Mouse (Mus musculus): ENCODE measurements around the gene Porcn. TPM values are rescaled to one million over a fixed set of nuclear protein-coding genes. Genes with fewer than 3 reads are reported as not detected.

Gene Porcn
- polyA plus RNA-seq (2012; fragmentation: generic; extraction: Trizol) = 7.6 TPM
- long read RNA-seq, experiment 1, transcript Porcn-203 (13 exons, 1,839 nt) = major isoform, 8 of 13 reads
- long read RNA-seq, experiment 1, partial matches to known transcripts = 1 of 13 reads
- long read RNA-seq, experiment 1, other reads (novel, unspliced or antisense) = 4 of 13 reads
- long read RNA-seq, experiment 2, transcript Porcn-203 (13 exons, 1,839 nt) = major isoform, 43 of 57 reads
- long read RNA-seq, experiment 2, partial matches to known transcripts = 0 of 57 reads
- long read RNA-seq, experiment 2, other reads (novel, unspliced or antisense) = 13 of 57 reads

GRCm38 (mm10) chrX:8206015-8206693, at the start of gene Porcn:
Gene Porcn, minus strand, starts transcription at chrX:8206525.
- TF ChIP-seq USF1 (IDR thresholded peaks at IDR 0.05; ENCODE audit: low read depth) = no peak
- no peak for TF ChIP-seq MAX (IDR thresholded peaks at IDR 0.05)
- no peak for TF ChIP-seq CTCF (IDR thresholded peaks at IDR 0.05; ENCODE audit: control insufficient read depth, insufficient read depth, insufficient read length)
- TF ChIP-seq MYOG (IDR thresholded peaks at IDR 0.05; ENCODE audit: control insufficient read depth, extremely low read depth, insufficient read length) = no peak
- TF ChIP-seq FOSL1 (IDR thresholded peaks at IDR 0.05; ENCODE audit: insufficient read depth, low read length, poor library complexity, severe bottlenecking) = no peak
- no peak for TF ChIP-seq MYOD1 (IDR thresholded peaks at IDR 0.05; ENCODE audit: control insufficient read depth, insufficient read length, low read depth)
- TF ChIP-seq CEBPB (IDR thresholded peaks at IDR 0.05; ENCODE audit: low read depth) = no peak

GRCm38 (mm10) chrX:8255807-8256206, 49.5 kb upstream of the Porcn start:
- no peak for TF ChIP-seq USF1 (IDR thresholded peaks at IDR 0.05; ENCODE audit: low read depth)
- TF ChIP-seq CEBPB (IDR thresholded peaks at IDR 0.05; ENCODE audit: low read depth) = no peak
- no peak for TF ChIP-seq MYOD1 (IDR thresholded peaks at IDR 0.05; ENCODE audit: control insufficient read depth, insufficient read length, low read depth)
- TF ChIP-seq CTCF (IDR thresholded peaks at IDR 0.05; ENCODE audit: control insufficient read depth, insufficient read depth, insufficient read length) = no peak

More at GRCm38 (mm10) chrX:8206015-8206693, at the start of gene Porcn:
- Histone ChIP-seq H3K27me3 (ENCODE audit: control insufficient read depth, insufficient read depth, insufficient read length) (no peaks in the 10 kb centered on the region), H3K79me2 (ENCODE audit: control insufficient read depth, insufficient read depth) (no peaks in the 10 kb centered on the region), H3K4me3 (ENCODE audit: insufficient read depth, poor library complexity, severe bottlenecking) (peak within 1 kb of the TSS; percentile 31), H3K79me3 (ENCODE audit: low read depth) (no peaks in the 10 kb centered on the region), H3ac (ENCODE audit: control insufficient read depth, insufficient read length, low read depth) (peak within 1 kb of the TSS; percentile 84), H3K36me3 (ENCODE audit: control insufficient read depth, insufficient read depth) (no peaks in the 10 kb centered on the region)

GRCm38 (mm10) chrX:8253711-8254110, 47.4 kb upstream of the Porcn start:
- Histone ChIP-seq H3K27me3 (ENCODE audit: control insufficient read depth, insufficient read depth, insufficient read length) (no peaks in the 10 kb centered on the region), H3K36me3 (ENCODE audit: control insufficient read depth, insufficient read depth) (no peaks in the 10 kb centered on the region), H3K4me3 (ENCODE audit: insufficient read depth, poor library complexity, severe bottlenecking) (no peak overlapping the region), H3K79me3 (ENCODE audit: low read depth) (peaks cover 4% of the 10 kb centered on the region), H3ac (ENCODE audit: control insufficient read depth, insufficient read length, low read depth) (no peak overlapping the region), H3K79me2 (ENCODE audit: control insufficient read depth, insufficient read depth) (peaks cover 18% of the 10 kb centered on the region)
- TF ChIP-seq MYOD1 (IDR thresholded peaks at IDR 0.05; ENCODE audit: control insufficient read depth, insufficient read length, low read depth) (no peak), MAX (IDR thresholded peaks at IDR 0.05) (no peak), FOSL1 (IDR thresholded peaks at IDR 0.05; ENCODE audit: insufficient read depth, low read length, poor library complexity, severe bottlenecking) (no peak), USF1 (IDR thresholded peaks at IDR 0.05; ENCODE audit: low read depth) (no peak), MYOG (IDR thresholded peaks at IDR 0.05; ENCODE audit: control insufficient read depth, extremely low read depth, insufficient read length) (no peak), CEBPB (IDR thresholded peaks at IDR 0.05; ENCODE audit: low read depth) (no peak), CTCF (IDR thresholded peaks at IDR 0.05; ENCODE audit: control insufficient read depth, insufficient read depth, insufficient read length) (no peak)

More at GRCm38 (mm10) chrX:8255807-8256206, 49.5 kb upstream of the Porcn start:
- peaks cover 2% of the 10 kb centered on the region for H3K79me3 ChIP-seq (ENCODE audit: low read depth)
- peaks cover 14% of the 10 kb centered on the region for H3K79me2 ChIP-seq (ENCODE audit: control insufficient read depth, insufficient read depth)
- H3K27me3 ChIP-seq (ENCODE audit: control insufficient read depth, insufficient read depth, insufficient read length) = peaks cover 8% of the 10 kb centered on the region
- no peak overlapping the region for H3K4me3 ChIP-seq (ENCODE audit: insufficient read depth, poor library complexity, severe bottlenecking)
- no peaks in the 10 kb centered on the region for H3K36me3 ChIP-seq (ENCODE audit: control insufficient read depth, insufficient read depth)
- no peak overlapping the region for H3ac ChIP-seq (ENCODE audit: control insufficient read depth, insufficient read length, low read depth)

- TF ChIP-seq MYOD1 (IDR thresholded peaks at IDR 0.05; ENCODE audit: control insufficient read depth, insufficient read length, low read depth) (no peak), CEBPB (IDR thresholded peaks at IDR 0.05; ENCODE audit: low read depth) (peak; percentile 89)
- H3ac ChIP-seq (ENCODE audit: control insufficient read depth, insufficient read length, low read depth) = peak within 1 kb of the TSS; percentile 77
- no peaks in the 10 kb centered on the region for H3K36me3 ChIP-seq (ENCODE audit: control insufficient read depth, insufficient read depth)
- peaks cover 4% of the 10 kb centered on the region for H3K79me3 ChIP-seq (ENCODE audit: low read depth)
- H3K4me3 ChIP-seq (ENCODE audit: insufficient read depth, poor library complexity, severe bottlenecking) = peak within 1 kb of the TSS; percentile 55
- peaks cover 18% of the 10 kb centered on the region for H3K79me2 ChIP-seq (ENCODE audit: control insufficient read depth, insufficient read depth)
- H3K27me3 ChIP-seq (ENCODE audit: control insufficient read depth, insufficient read depth, insufficient read length) = no peaks in the 10 kb centered on the region
Observed at GRCm38 (mm10) chrX:8252334-8253285, 46.3 kb upstream of the Porcn start, which contains the start of gene Ftsj1. Gene Ftsj1, minus strand, starts transcription at chrX:8252406.

- Histone ChIP-seq H3K79me3 (ENCODE audit: low read depth) (peaks cover 4% of the 10 kb centered on the region), H3K79me2 (ENCODE audit: control insufficient read depth, insufficient read depth) (peaks cover 18% of the 10 kb centered on the region), H3K36me3 (ENCODE audit: control insufficient read depth, insufficient read depth) (no peaks in the 10 kb centered on the region), H3K27me3 (ENCODE audit: control insufficient read depth, insufficient read depth, insufficient read length) (no peaks in the 10 kb centered on the region), H3ac (ENCODE audit: control insufficient read depth, insufficient read length, low read depth) (peak overlapping the region; percentile 43), H3K4me3 (ENCODE audit: insufficient read depth, poor library complexity, severe bottlenecking) (peak overlapping the region; percentile 55)
- TF ChIP-seq CEBPB (IDR thresholded peaks at IDR 0.05; ENCODE audit: low read depth) = no peak
- TF ChIP-seq MAX (IDR thresholded peaks at IDR 0.05) = no peak
- TF ChIP-seq MYOG (IDR thresholded peaks at IDR 0.05; ENCODE audit: control insufficient read depth, extremely low read depth, insufficient read length) = no peak
- TF ChIP-seq MYOD1 (IDR thresholded peaks at IDR 0.05; ENCODE audit: control insufficient read depth, insufficient read length, low read depth) = no peak
- TF ChIP-seq USF1 (IDR thresholded peaks at IDR 0.05; ENCODE audit: low read depth) = no peak
- no peak for TF ChIP-seq CTCF (IDR thresholded peaks at IDR 0.05; ENCODE audit: control insufficient read depth, insufficient read depth, insufficient read length)
- no peak for TF ChIP-seq FOSL1 (IDR thresholded peaks at IDR 0.05; ENCODE audit: insufficient read depth, low read length, poor library complexity, severe bottlenecking)
Observed at GRCm38 (mm10) chrX:8251789-8252333, 45.5 kb upstream of the Porcn start.

Data from C2C12 (cell line).